Mouse (Mus musculus) E14TG2a.4 (cell line): ENCODE measurements around the gene Cd200r3.

ENCODE experiments used
- CTCF ChIP-seq: conservative IDR thresholded peaks from 2 replicates; pipeline ENCODE4 v1.5.1; 2014; ENCODE audit warnings: low read length
- POU5F1 ChIP-seq: IDR thresholded peaks from 2 replicates; pipeline ENCODE4 v1.6.1; 2014; ENCODE audit warnings: low read length, borderline replicate concordance

- TF ChIP-seq CTCF = no peak
- no peak for TF ChIP-seq POU5F1
Observed at GRCm38 (mm10) chr16:44984111-44984510, 40.6 kb downstream of the Cd200r3 start.
